Mouse (Mus musculus) CH12.LX (cell line): Measurements from ENCODE around the gene Nkx6-2. TPM values are rescaled to one million over a fixed set of nuclear protein-coding genes. Genes with fewer than 3 reads are reported as not detected.

Source experiments
- DNase-seq: peaks from one replicate; pipeline ENCODE4 v3.0.0-alpha.2; 2013; ENCODE audit errors: extremely low read depth
- H3K27ac ChIP-seq: 2 replicates; pipeline ENCODE4 v1.5.1; 2012; ENCODE audit warnings: low read depth, mild to moderate bottlenecking, control low read depth, moderate library complexity; ENCODE audit not compliant: insufficient read depth
- H3K27me3 ChIP-seq: replicated peaks from 2 replicates; pipeline ENCODE3; 2012; ENCODE audit warnings: inconsistent platforms
- H3K36me3 ChIP-seq, 2 experiments: replicated peaks in 1 of 2; 2 replicates each; pipeline versions ENCODE3 to v1.6.1; 2012; ENCODE audit warnings: inconsistent platforms in 1 of 2, low read length in 1 of 2, mild to moderate bottlenecking in 1 of 2, mixed read lengths in 1 of 2, moderate library complexity in 1 of 2; ENCODE audit not compliant: control insufficient read depth in 1 of 2, insufficient read depth in 1 of 2
- H3K4me1 ChIP-seq, 2 experiments: 2 replicates each; pipeline ENCODE4 v1.6.1; 2012; ENCODE audit warnings: inconsistent platforms in 1 of 2, moderate library complexity in 1 of 2; ENCODE audit not compliant: insufficient read depth in 2 of 2, control insufficient read depth in 1 of 2
- H3K4me2 ChIP-seq: 2 replicates; pipeline ENCODE4 v1.6.1; 2012; ENCODE audit warnings: low read depth, mild to moderate bottlenecking, control low read depth; ENCODE audit not compliant: poor library complexity, insufficient read depth, severe bottlenecking
- H3K4me3 ChIP-seq, 3 experiments: fragments of 150-350 bp in 1 of 3; sonication (generic) in 1 of 3; replicated peaks in 1 of 3; 2 replicates each; pipeline versions ENCODE3 to v1.5.1; 2011 to 2012; ENCODE audit warnings: low read depth in 2 of 3, low read length in 2 of 3, mild to moderate bottlenecking in 2 of 3, moderate library complexity in 2 of 3, control low read depth in 1 of 3, improper control_type of control experiment in 1 of 3, inconsistent platforms in 1 of 3, mixed read lengths in 1 of 3; ENCODE audit not compliant: poor library complexity in 1 of 3
- H3K79me2 ChIP-seq: replicated peaks from 2 replicates; pipeline ENCODE4 v1.6.1; 2012; ENCODE audit warnings: mild to moderate bottlenecking, moderate library complexity; ENCODE audit not compliant: control insufficient read depth, poor library complexity, insufficient read depth, severe bottlenecking; ENCODE audit errors: extremely low read depth
- H3K9ac ChIP-seq: 2 replicates; pipeline ENCODE4 v1.6.1; 2012; ENCODE audit warnings: low read depth, mild to moderate bottlenecking, control low read depth, moderate library complexity; ENCODE audit not compliant: insufficient read depth
- H3K9me3 ChIP-seq: replicated peaks from 2 replicates; pipeline ENCODE3; 2012; ENCODE audit warnings: low read length, inconsistent platforms, mixed read lengths
- BHLHE40 ChIP-seq: IDR thresholded peaks from 2 replicates; pipeline ENCODE4 v1.6.1; 2011; ENCODE audit warnings: mild to moderate bottlenecking, low read depth, low read length, improper control_type of control experiment
- CHD1 ChIP-seq: IDR thresholded peaks from 2 replicates; pipeline ENCODE4 v1.6.1; 2012; ENCODE audit warnings: low read depth, low read length, improper control_type of control experiment, inconsistent platforms
- CTCF ChIP-seq, 2 experiments: IDR thresholded peaks in 1 of 2; conservative IDR thresholded peaks in 1 of 2; 2 replicates each; pipeline ENCODE4 v1.5.1; 2011 to 2012; ENCODE audit warnings: low read depth in 2 of 2, low read length in 2 of 2, improper control_type of control experiment in 1 of 2, inconsistent platforms in 1 of 2, mild to moderate bottlenecking in 1 of 2, moderate library complexity in 1 of 2
- E2F4 ChIP-seq: IDR thresholded peaks from 2 replicates; pipeline ENCODE4 v1.6.1; 2011; ENCODE audit warnings: low read depth, low read length, improper control_type of control experiment; ENCODE audit not compliant: insufficient replicate concordance
- ELF1 ChIP-seq: IDR thresholded peaks from 2 replicates; pipeline ENCODE4 v1.6.1; 2014; ENCODE audit warnings: low read depth, mild to moderate bottlenecking, inconsistent platforms, low read length, improper control_type of control experiment
- EP300 ChIP-seq: IDR thresholded peaks from 2 replicates; pipeline ENCODE4 v1.6.1; 2011; ENCODE audit warnings: low read length, improper control_type of control experiment
- GABPA ChIP-seq: IDR thresholded peaks from 2 replicates; pipeline ENCODE4 v1.6.1; 2012; ENCODE audit warnings: low read depth, low read length, improper control_type of control experiment, inconsistent platforms; ENCODE audit not compliant: insufficient replicate concordance
- HCFC1 ChIP-seq: IDR thresholded peaks from 2 replicates; pipeline ENCODE4 v1.6.1; 2012; ENCODE audit warnings: low read depth, mild to moderate bottlenecking, inconsistent platforms, low read length, improper control_type of control experiment
- KAT2A ChIP-seq: IDR thresholded peaks from 2 replicates; pipeline ENCODE4 v1.6.1; 2012; ENCODE audit warnings: low read length, improper control_type of control experiment, inconsistent platforms; ENCODE audit not compliant: insufficient replicate concordance
- MAFK ChIP-seq: IDR thresholded peaks from 2 replicates; pipeline ENCODE4 v1.6.1; 2011; ENCODE audit warnings: low read length, improper control_type of control experiment; ENCODE audit not compliant: insufficient replicate concordance
- MEF2A ChIP-seq: IDR thresholded peaks from 2 replicates; pipeline ENCODE4 v1.6.1; 2014; ENCODE audit warnings: low read depth, mild to moderate bottlenecking, inconsistent platforms, low read length, improper control_type of control experiment, borderline replicate concordance
- MXI1 ChIP-seq: IDR thresholded peaks from 2 replicates; pipeline ENCODE4 v1.6.1; 2011; ENCODE audit warnings: mild to moderate bottlenecking, low read depth, low read length, improper control_type of control experiment
- NRF1 ChIP-seq: IDR thresholded peaks from 2 replicates; pipeline ENCODE4 v1.6.1; 2014; ENCODE audit warnings: low read depth, mild to moderate bottlenecking, inconsistent platforms, low read length, improper control_type of control experiment, moderate library complexity
- POLR2AphosphoS2 ChIP-seq: IDR thresholded peaks from 2 replicates; pipeline ENCODE4 v1.6.1; 2011; ENCODE audit warnings: low read depth, low read length, improper control_type of control experiment
- SIN3A ChIP-seq: IDR thresholded peaks from 2 replicates; pipeline ENCODE4 v1.6.1; 2012; ENCODE audit warnings: low read length, improper control_type of control experiment, inconsistent platforms
- TBP ChIP-seq: conservative IDR thresholded peaks from 2 replicates; pipeline ENCODE4 v1.6.1; 2011; ENCODE audit warnings: low read depth, low read length, improper control_type of control experiment
- TCF12 ChIP-seq: IDR thresholded peaks from 2 replicates; pipeline ENCODE4 v1.6.1; 2014; ENCODE audit warnings: low read depth, mild to moderate bottlenecking, inconsistent platforms, low read length, improper control_type of control experiment
- USF1 ChIP-seq: IDR thresholded peaks from 2 replicates; pipeline ENCODE4 v1.6.1; 2014; ENCODE audit warnings: low read depth, mild to moderate bottlenecking, inconsistent platforms, low read length, improper control_type of control experiment
- ZC3H11A ChIP-seq: IDR thresholded peaks from 2 replicates; pipeline ENCODE4 v1.6.1; 2012; ENCODE audit warnings: low read depth, mild to moderate bottlenecking, inconsistent platforms, low read length, improper control_type of control experiment
- dilution Hi-C: fragments of 300-500 bp; cut with MboI; formaldehyde crosslinking; loops from 2 replicates; pipeline ENCODE4 v1.14.3; 2020; ENCODE audit warnings: low sequenced_read_pairs; ENCODE audit not compliant: extremely low pct_unique_long_range_greater_than_20kb, extremely low pct_ligation_motif_present
- in situ Hi-C: fragments of 300-500 bp; cut with MboI; formaldehyde crosslinking; loops from 3 replicates; pipeline ENCODE4 v1.14.3; 2019; ENCODE audit warnings: low sequenced_read_pairs, low pct_ligation_motif_present, low pct_unique_long_range_greater_than_20kb, mixed read lengths
- polyA plus RNA-seq: library from polyadenylated mRNA; unstranded; fragments of >175 nt; gene quantifications from 2 replicates; pipeline ENCODE4 v1.2.1, GENCODE M21; 2012; ENCODE audit warnings: low read depth; ENCODE audit not compliant: insufficient read length
- total RNA-seq, 2 experiments: library from RNA; depleted of rRNA; stranded (reverse); fragments of 300-350 nt in 1 of 2; fragments of >200 nt in 1 of 2; gene quantifications; 2 replicates each; pipeline ENCODE4 v1.2.3; 2012 to 2014

Nkx6-2 gene
- total and polyA plus RNA-seq, 3 experiments, result not detected

GRCm38 (mm10) chr7:139584221-139585175, 1.9 kb upstream of the Nkx6-2 start:
- no peak overlapping the region for H3K9ac ChIP-seq
- H3K4me1 ChIP-seq, result peaks cover 0 to 18% of the 10 kb centered on the region in 2 experiments; a peak in 2 of 4 replicates
- H3K4me2 ChIP-seq, result no peak overlapping the region
- peaks cover 2% of the 10 kb centered on the region for H3K27me3 ChIP-seq
- H3K4me3 ChIP-seq, result no peak overlapping the region
- no peak overlapping the region for H3K27ac ChIP-seq
- in situ Hi-C loops, result no loop called here
- H3K9me3 ChIP-seq, result peaks cover 46% of the 10 kb centered on the region
- TF ChIP-seq BHLHE40, result no peak
- no peak for TF ChIP-seq ZC3H11A
- no peak for TF ChIP-seq CTCF (conservative IDR thresholded peaks at IDR 0.05 in 1 of 2, IDR thresholded peaks at IDR 0.05 in 1 of 2; ENCODE audit: low read depth in 2 of 2, low read length in 2 of 2)
- TF ChIP-seq MEF2A, result no peak
- TF ChIP-seq SIN3A, result no peak
- no peak for TF ChIP-seq CHD1
- no peak for TF ChIP-seq HCFC1
- TF ChIP-seq NRF1, result no peak
- no peak for TF ChIP-seq MXI1
- no peak for TF ChIP-seq TCF12
- TF ChIP-seq E2F4, result no peak
- no peak for TF ChIP-seq TBP
- no peak for TF ChIP-seq MAFK
- TF ChIP-seq GABPA, result no peak
- TF ChIP-seq KAT2A, result no peak
- TF ChIP-seq EP300, result no peak
- no peak for TF ChIP-seq POLR2AphosphoS2
- H3K36me3 ChIP-seq, result peaks cover 0 to 3% of the 10 kb centered on the region in 2 experiments
- dilution Hi-C loops, result no loop called here
- DNase-seq, result no peak
- H3K79me2 ChIP-seq, result no peaks in the 10 kb centered on the region

GRCm38 (mm10) chr7:139583094-139583737, 619 bp upstream of the Nkx6-2 start:
- DNase-seq, result no peak
- Histone ChIP-seq H3K9me3 (peaks cover 46% of the 10 kb centered on the region), H3K9ac (no peak overlapping the region), H3K36me3 (peaks cover 0 to 13% of the 10 kb centered on the region in 2 experiments), H3K4me1 (peaks cover 0 to 12% of the 10 kb centered on the region in 2 experiments; a peak in 2 of 4 replicates), H3K79me2 (no peaks in the 10 kb centered on the region), H3K27ac (no peak overlapping the region), H3K4me2 (no peak overlapping the region), H3K4me3 (no peak overlapping the region), H3K27me3 (no peaks in the 10 kb centered on the region)
- TF ChIP-seq ELF1 (no peak), SIN3A (no peak), KAT2A (no peak), USF1 (no peak), HCFC1 (no peak), BHLHE40 (no peak)
- dilution Hi-C loops (no loop called here), in situ Hi-C loops (no loop called here)
